Mouse (Mus musculus) thymus, adult 2 months (tissue): ENCODE measurements around the gene Unc5c. TPM values are rescaled to one million over a fixed set of nuclear protein-coding genes. Genes with fewer than 3 reads are reported as not detected.

Experiments used
- DNase-seq: peaks from one replicate; pipeline ENCODE4 v3.0.0; 2021
- H3K27ac ChIP-seq: fragments of 200-500 bp; 2 replicates; pipeline ENCODE4 v1.5.1; 2012; ENCODE audit warnings: low read length, control low read depth; ENCODE audit not compliant: control insufficient read depth, insufficient read depth
- H3K27me3 ChIP-seq: fragments of 200-500 bp; 2 replicates; pipeline ENCODE4 v1.6.1; 2012; ENCODE audit warnings: mild to moderate bottlenecking, low read length, moderate library complexity, mixed read lengths; ENCODE audit not compliant: control insufficient read depth, insufficient read depth
- H3K36me3 ChIP-seq: fragments of 200-500 bp; 2 replicates; pipeline ENCODE4 v1.6.1; 2012; ENCODE audit warnings: mild to moderate bottlenecking, low read length, moderate library complexity; ENCODE audit not compliant: control insufficient read depth, insufficient read depth
- H3K4me1 ChIP-seq: fragments of 200-500 bp; replicated peaks from 2 replicates; pipeline ENCODE4 v1.6.1; 2012; ENCODE audit warnings: low read length; ENCODE audit not compliant: control insufficient read depth, insufficient read depth
- H3K4me3 ChIP-seq: fragments of 200-500 bp; 2 replicates; pipeline ENCODE4 v1.5.1; 2012; ENCODE audit warnings: mild to moderate bottlenecking, low read length, control low read depth, moderate library complexity; ENCODE audit not compliant: control insufficient read depth, insufficient read depth
- CTCF ChIP-seq: fragments of 200-500 bp; IDR thresholded peaks from 2 replicates; pipeline ENCODE4 v1.5.1; 2012; ENCODE audit warnings: mild to moderate bottlenecking, control low read depth, low read length, moderate library complexity, borderline replicate concordance; ENCODE audit not compliant: control insufficient read depth, poor library complexity, insufficient read depth; ENCODE audit errors: extremely low read depth
- POLR2A ChIP-seq: fragments of 200-500 bp; IDR thresholded peaks from 2 replicates; pipeline ENCODE4 v1.6.1; 2012; ENCODE audit warnings: mild to moderate bottlenecking, low read length, control low read depth, moderate library complexity; ENCODE audit not compliant: control insufficient read depth, poor library complexity, insufficient read depth; ENCODE audit errors: extremely low read depth
- WGBS: fragments of 180-500 bp; shearing (Covaris S2); methylation state at CpG from one replicate; pipeline ENCODE4 v1.1.7; 2018; 5-methylcytosine and 5-hydroxymethylcytosine counted together
- polyA plus RNA-seq: library from polyadenylated mRNA; depleted of rRNA; stranded (reverse); fragments of >200 nt; gene quantifications from 2 replicates; pipeline ENCODE4 v1.2.3, GENCODE M21; 2012

Gene Unc5c
- polyA plus RNA-seq, 1 experiment, result 0.57 TPM

- Histone ChIP-seq H3K4me3 (no peak overlapping the region), H3K27ac (no peak overlapping the region), H3K36me3 (no peaks in the 10 kb centered on the region), H3K4me1 (no peaks in the 10 kb centered on the region), H3K27me3 (no peaks in the 10 kb centered on the region)
- no peak for DNase-seq
- no peak for TF ChIP-seq CTCF
- TF ChIP-seq POLR2A, result no peak
- WGBS, result 98% methylated on average over 2 of the region's 2 CpGs
These were observed 133.9 kb downstream of the Unc5c start for GRCm38 (mm10) chr3:141598936-141599335.

DNA sequence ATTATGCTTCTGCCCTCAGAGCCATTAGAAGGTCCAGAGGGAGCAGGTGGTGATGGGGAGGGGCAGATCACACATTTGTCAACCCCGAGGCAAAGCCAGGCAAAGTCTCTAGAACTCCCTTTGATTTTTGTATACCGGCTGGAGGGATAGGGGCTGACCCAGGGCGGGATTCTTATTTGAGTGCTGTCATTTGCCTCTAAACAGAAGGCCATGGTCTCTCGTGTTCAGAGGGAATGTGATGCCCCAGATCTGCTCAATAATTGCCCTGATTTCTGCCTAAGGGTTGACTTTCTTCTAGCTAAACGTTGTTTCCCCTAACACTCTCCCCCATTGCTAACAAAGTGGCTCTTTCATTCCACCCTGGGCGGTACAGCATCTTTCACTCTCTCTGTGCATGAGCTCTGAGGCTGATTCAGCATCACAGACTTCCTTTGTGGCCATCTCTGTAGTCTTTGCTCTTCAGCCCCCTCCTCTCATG lies 136.1 kb downstream of the Unc5c start:
- no peak for DNase-seq
- no peak for TF ChIP-seq CTCF
- no peak for TF ChIP-seq POLR2A
- Histone ChIP-seq H3K36me3 (no peaks in the 10 kb centered on the region), H3K27ac (no peak overlapping the region), H3K27me3 (no peaks in the 10 kb centered on the region), H3K4me3 (no peak overlapping the region), H3K4me1 (no peaks in the 10 kb centered on the region)
- 68% methylated on average over 6 of the region's 6 CpGs for WGBS

DNA sequence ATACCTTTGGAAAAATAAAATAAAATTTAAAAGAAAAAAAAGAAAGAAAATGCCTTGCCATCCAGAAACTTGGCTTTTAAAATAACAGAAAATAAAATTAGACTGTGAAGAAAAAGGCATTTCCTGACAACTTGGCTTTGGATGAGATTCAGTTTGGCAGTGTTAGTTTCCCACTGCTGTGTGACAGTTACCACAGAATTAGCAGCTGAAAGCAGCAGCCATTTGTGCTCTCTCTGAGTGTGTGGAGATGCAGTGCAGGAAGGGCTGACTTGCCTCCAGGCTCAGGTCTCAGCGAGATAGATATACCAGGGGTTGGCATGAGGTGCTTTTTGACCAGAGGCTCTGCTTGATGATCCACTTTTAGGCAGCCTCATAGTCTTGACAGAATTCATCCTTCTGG lies 151.7 kb downstream of the Unc5c start:
- Histone ChIP-seq H3K4me3 (no peak overlapping the region), H3K36me3 (no peaks in the 10 kb centered on the region), H3K4me1 (no peaks in the 10 kb centered on the region), H3K27ac (no peak overlapping the region), H3K27me3 (no peaks in the 10 kb centered on the region)
- no peak for DNase-seq
- WGBS, result 87% methylated on average over 1 of the region's 1 CpGs
- no peak for TF ChIP-seq POLR2A
- TF ChIP-seq CTCF, result no peak

- no peaks in the 10 kb centered on the region for H3K27me3 ChIP-seq
- WGBS, result 77% methylated on average over 1 of the region's 1 CpGs
- no peak overlapping the region for H3K27ac ChIP-seq
- H3K4me1 ChIP-seq, result no peaks in the 10 kb centered on the region
- no peaks in the 10 kb centered on the region for H3K36me3 ChIP-seq
- no peak overlapping the region for H3K4me3 ChIP-seq
- no peak for DNase-seq
- TF ChIP-seq CTCF, result no peak
- no peak for TF ChIP-seq POLR2A
These were observed 153.7 kb downstream of the Unc5c start for GRCm38 (mm10) chr3:141618675-141619074.

- H3K27me3 ChIP-seq, result no peaks in the 10 kb centered on the region
- WGBS, result 97% methylated on average over 1 of the region's 1 CpGs
- H3K4me1 ChIP-seq, result no peaks in the 10 kb centered on the region
- no peak overlapping the region for H3K4me3 ChIP-seq
- no peak overlapping the region for H3K27ac ChIP-seq
- TF ChIP-seq POLR2A (no peak), CTCF (no peak)
- no peaks in the 10 kb centered on the region for H3K36me3 ChIP-seq
- DNase-seq, result no peak
These were observed 156.5 kb downstream of the Unc5c start for GRCm38 (mm10) chr3:141621496-141621895.

GRCm38 (mm10) chr3:141626935-141627638 lies 162.1 kb downstream of the Unc5c start:
- Histone ChIP-seq H3K4me3 (no peak overlapping the region), H3K4me1 (no peaks in the 10 kb centered on the region), H3K36me3 (no peaks in the 10 kb centered on the region), H3K27ac (no peak overlapping the region), H3K27me3 (no peaks in the 10 kb centered on the region)
- TF ChIP-seq POLR2A (no peak), CTCF (no peak)
- 84% methylated on average over 1 of the region's 1 CpGs for WGBS
- DNase-seq, result no peak
